Mouse (Mus musculus) regulatory T cell (primary cell): ENCODE measurements around the gene Bmpr1b.

Source experiments
- in situ Hi-C: fragments of 300-600 bp; cut with MboI, MseI; formaldehyde crosslinking; loops from one replicate; pipeline ENCODE4 v1.15.1; 2025; ENCODE audit warnings: high pct_unique_total_duplicates

Bmpr1b gene

GRCm38 (mm10) chr3:141909136-141909535, 260.1 kb downstream of the Bmpr1b start:
- in situ Hi-C loops = no loop called here

- in situ Hi-C loops = no loop called here
Measured at GRCm38 (mm10) chr3:141905903-141906623, 263.2 kb downstream of the Bmpr1b start.

- in situ Hi-C loops = no loop called here
Measured at GRCm38 (mm10) chr3:141900361-141900760, 268.9 kb downstream of the Bmpr1b start.

GRCm38 (mm10) chr3:141899521-141899920, 269.7 kb downstream of the Bmpr1b start:
- in situ Hi-C loops = no loop called here

GRCm38 (mm10) chr3:141897698-141898097, 271.5 kb downstream of the Bmpr1b start:
- in situ Hi-C loops = no loop called here

GRCm38 (mm10) chr3:141896870-141897554, 272.2 kb downstream of the Bmpr1b start:
- in situ Hi-C loops = no loop called here

GRCm38 (mm10) chr3:141895096-141895495, 274.1 kb downstream of the Bmpr1b start:
- in situ Hi-C loops = no loop called here

- in situ Hi-C loops = no loop called here
Measured at GRCm38 (mm10) chr3:141890668-141891067, 278.6 kb downstream of the Bmpr1b start.

- in situ Hi-C loops = no loop called here
Measured at GRCm38 (mm10) chr3:141887476-141888274, 281.6 kb downstream of the Bmpr1b start.

- in situ Hi-C loops = no loop called here
Measured at GRCm38 (mm10) chr3:141884190-141884589, 285.0 kb downstream of the Bmpr1b start.

- in situ Hi-C loops = no loop called here
Measured at GRCm38 (mm10) chr3:141882496-141882895, 286.7 kb downstream of the Bmpr1b start.

- in situ Hi-C loops = loop anchor here (5.0 kb wide), 1 partner anchor 715 kb away; no protein-coding TSS in a partner anchor
Measured at GRCm38 (mm10) chr3:141872337-141873042, 296.7 kb downstream of the Bmpr1b start.

GRCm38 (mm10) chr3:141871805-141872204, 297.4 kb downstream of the Bmpr1b start:
- in situ Hi-C loops = loop anchor here (5.0 kb wide), 1 partner anchor 715 kb away; no protein-coding TSS in a partner anchor

GRCm38 (mm10) chr3:141862816-141863461, 306.3 kb downstream of the Bmpr1b start:
- in situ Hi-C loops = no loop called here

- in situ Hi-C loops = no loop called here
Measured at GRCm38 (mm10) chr3:141857123-141857522, 312.1 kb downstream of the Bmpr1b start.

GRCm38 (mm10) chr3:141854339-141854738, 314.9 kb downstream of the Bmpr1b start:
- in situ Hi-C loops = no loop called here

GRCm38 (mm10) chr3:141850141-141850540, 319.1 kb downstream of the Bmpr1b start:
- in situ Hi-C loops = no loop called here

- in situ Hi-C loops = no loop called here
Measured at GRCm38 (mm10) chr3:141849206-141849605, 320.0 kb downstream of the Bmpr1b start.

- in situ Hi-C loops = no loop called here
Measured at GRCm38 (mm10) chr3:141838864-141839263, 330.4 kb downstream of the Bmpr1b start.

GRCm38 (mm10) chr3:141831135-141831534, 338.1 kb downstream of the Bmpr1b start:
- in situ Hi-C loops = no loop called here

GRCm38 (mm10) chr3:141828301-141828700, 340.9 kb downstream of the Bmpr1b start:
- in situ Hi-C loops = no loop called here
